8 mouse cellular contexts compared by ENCODE assay signal in the genomic region with DNA sequence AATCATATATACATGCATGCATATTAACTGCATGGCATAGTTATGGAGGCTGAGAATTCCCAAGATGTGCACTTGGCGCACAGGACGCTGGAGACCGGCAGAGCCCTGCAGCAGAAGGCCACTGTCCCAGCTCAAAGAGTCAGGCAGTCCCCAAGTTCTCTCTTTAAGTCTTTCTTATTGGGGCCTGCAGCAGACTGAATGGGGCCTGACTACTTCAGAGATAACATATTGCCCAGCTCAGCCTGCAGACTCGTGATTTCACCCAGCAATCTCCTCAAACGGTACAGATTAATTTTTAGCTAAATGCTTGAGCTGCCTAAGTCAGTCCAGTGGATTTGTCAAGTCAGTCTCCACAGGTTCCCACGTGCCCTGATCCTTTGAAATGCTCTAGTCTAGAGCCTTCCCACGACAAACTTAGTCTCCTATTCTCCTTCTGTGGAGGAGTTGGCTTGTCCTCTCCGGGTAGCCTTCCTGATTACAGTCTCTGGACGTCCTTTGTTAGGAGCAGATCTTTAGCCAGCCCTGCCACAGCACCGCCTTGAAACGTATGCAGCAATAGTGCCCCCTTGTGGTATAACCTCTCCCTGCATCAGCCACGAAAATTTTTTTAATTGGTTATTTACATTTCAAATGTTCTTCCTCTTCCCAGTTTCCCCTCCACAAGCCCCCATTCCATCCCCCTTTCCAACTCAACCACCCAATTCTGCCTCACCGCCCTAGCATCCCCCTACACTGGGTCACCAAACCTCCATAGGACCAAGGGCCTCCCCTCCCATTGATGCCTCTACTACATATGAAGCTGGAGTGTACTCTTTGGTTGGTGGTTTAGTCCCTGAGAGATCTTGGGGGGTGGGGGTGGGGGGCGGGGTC. TPM values are rescaled to one million over a fixed set of nuclear protein-coding genes. Genes with fewer than 3 reads are reported as not detected.
DNase-seq lines count a peak whose midpoint lies in the region; ATAC-seq lines count a peak whose summit lies in the region.

No protein-coding gene starts in this region.

- WGBS in intestine, embryonic 16.5 days, result 10% methylated on average over 14 of the region's 14 CpGs
- 31% methylated on average over 14 of the region's 14 CpGs for WGBS in midbrain, embryonic 10.5 days

- H3K4me2 ChIP-seq in intestine, embryonic 16.5 days (ENCODE audit: low read depth, low read length), result peak overlapping the region; percentile 14; the same call in 1 of the 2 replicates

- intact Hi-C loops in left cerebral cortex, postnatal 25 days (cut with DNase I), result loop anchor here (2.0 to 5.0 kb wide), 3 partner anchors 93 to 394 kb away; no protein-coding TSS in a partner anchor

- peak; percentile 56 to 61 for DNase-seq in urinary bladder, adult 18-20 months (ENCODE audit: low spot score in 2 of 2)
- DNase-seq in urinary bladder, postnatal 10 days (ENCODE audit: low spot score), result no peak
- peak; percentile 88 for DNase-seq in embryo, embryonic 11 days
- DNase-seq in left cerebral cortex, postnatal 25 days (ENCODE audit: low spot score in 2 of 2), result peak; percentile 60 to 75
- peak; percentile 70 for DNase-seq in midbrain, embryonic 10.5 days (ENCODE audit: low spot score)
- DNase-seq in skeletal muscle tissue, adult 2 months (ENCODE audit: low read depth, low spot score), result peak; percentile 77

- peak overlapping the region; percentile 94 for H3K27ac ChIP-seq in intestine, embryonic 16.5 days (ENCODE audit: low read length)
- H3K27ac ChIP-seq in midbrain, embryonic 10.5 days (replicated peaks), result peak overlapping the region; percentile 79

- H3K9ac ChIP-seq in intestine, embryonic 16.5 days (ENCODE audit: low read depth, low read length), result peak overlapping the region; percentile 64

- H3K4me3 ChIP-seq in intestine, embryonic 16.5 days (ENCODE audit: low read length), result no peak overlapping the region
- no peak overlapping the region for H3K4me3 ChIP-seq in midbrain, embryonic 10.5 days

- ATAC-seq in granulocyte monocyte progenitor cell, adult 5-6 weeks (replicated peaks; ENCODE audit: poor library complexity, severe bottlenecking), result peak; percentile 89
- ATAC-seq in intestine, embryonic 16.5 days, result peak; percentile 91

- H3K4me1 ChIP-seq in intestine, embryonic 16.5 days (ENCODE audit: control insufficient read depth, insufficient read depth, low read length), result peaks cover 18% of the 10 kb centered on the region
- peaks cover 8% of the 10 kb centered on the region for H3K4me1 ChIP-seq in midbrain, embryonic 10.5 days

- peaks cover 4% of the 10 kb centered on the region; the same call in 1 of the 2 replicates for H3K36me3 ChIP-seq in intestine, embryonic 16.5 days (ENCODE audit: control insufficient read depth, insufficient read depth, low read length)
- H3K36me3 ChIP-seq in midbrain, embryonic 10.5 days, result 0 out of 2 replicates have a peak, but pooled peaks cover 3% of the 10 kb centered on the region

- H3K9me3 ChIP-seq in intestine, embryonic 16.5 days (ENCODE audit: control insufficient read depth, low read length), result peaks cover 4% of the 10 kb centered on the region
- H3K9me3 ChIP-seq in midbrain, embryonic 10.5 days (replicated peaks), result 0 out of 2 replicates have a peak, but pooled peaks cover 3% of the 10 kb centered on the region

- no peaks in the 10 kb centered on the region for H3K27me3 ChIP-seq in intestine, embryonic 16.5 days (replicated peaks; ENCODE audit: control insufficient read depth, insufficient read depth, low read length)
- H3K27me3 ChIP-seq in midbrain, embryonic 10.5 days (ENCODE audit: low read depth, poor library complexity, severe bottlenecking), result no peaks in the 10 kb centered on the region

RNA-seq across cellular contexts. Expression of gene Igf2r, which starts 40.9 kb away (rescaled TPM):
- 0.04 and 0.73 TPM in 2 replicates for total RNA-seq in granulocyte monocyte progenitor cell, adult 5-6 weeks (2014; fragmentation: Nextera tagmentation)
- total RNA-seq in granulocyte monocyte progenitor cell, adult 5-6 weeks (2017), result 0.78 and 1.5 TPM in 2 replicates
- polyA plus RNA-seq in intestine, embryonic 16.5 days (2015; fragmentation: Nextera tagmentation; extraction: Ambion mirVana), result 26.6 and 36.2 TPM in 2 replicates
- 10 to 100 TPM; 28.5 to 29.2 TPM for total RNA-seq in left cerebral cortex, postnatal 25 days (2021)
- 16.3 and 18.0 TPM in 2 replicates for polyA plus RNA-seq in midbrain, embryonic 10.5 days (2016; fragmentation: Nextera tagmentation; extraction: Ambion mirVana)

RNA-seq across cellular contexts. Expression of gene Mas1, which starts 57.6 kb away (rescaled TPM):
- not detected in 2 replicates for total RNA-seq in granulocyte monocyte progenitor cell, adult 5-6 weeks (2014; fragmentation: Nextera tagmentation)
- not detected in 2 replicates for total RNA-seq in granulocyte monocyte progenitor cell, adult 5-6 weeks (2017)
- 0.28 and 0.78 TPM in 2 replicates for polyA plus RNA-seq in intestine, embryonic 16.5 days (2015; fragmentation: Nextera tagmentation; extraction: Ambion mirVana)
- total RNA-seq in left cerebral cortex, postnatal 25 days (2021), result 10 to 100 TPM; 37.2 to 39.0 TPM
- polyA plus RNA-seq in midbrain, embryonic 10.5 days (2016; fragmentation: Nextera tagmentation; extraction: Ambion mirVana), result 0.24 and 0.27 TPM in 2 replicates

Comparison
In these comparisons a context has a peak if more than half of its experiments do, and no peak if none do; other contexts are left out.
1. RNA of gene Igf2r, which starts 40.9 kb away (total RNA-seq): 28.5 to 29.2 TPM in left cerebral cortex, postnatal 25 days; 0.04 to 1.5 TPM in granulocyte monocyte progenitor cell, adult 5-6 weeks; every median in the first group is over 10 times any median in the second.
2. RNA of gene Mas1, which starts 57.6 kb away (total RNA-seq): 37.2 to 39.0 TPM in left cerebral cortex, postnatal 25 days; not detected in granulocyte monocyte progenitor cell, adult 5-6 weeks; every median in the first group is over 10 times any median in the second.